Mouse (Mus musculus): ENCODE measurements around the gene Adcy9. TPM values are rescaled to one million over a fixed set of nuclear protein-coding genes. Genes with fewer than 3 reads are reported as not detected.

Gene Adcy9
- total and polyA plus RNA-seq, 3 experiments, result 3.0 to 4.3 TPM; not detected in 1

GRCm38 (mm10) chr16:4383473-4384038, 36.7 kb downstream of the Adcy9 start:
- Histone ChIP-seq H3K4me1 (ENCODE audit: control insufficient read depth in 1 of 2, insufficient read depth in 2 of 2, low read length in 2 of 2) (peaks cover 6 to 10% of the 10 kb centered on the region in 2 experiments; a peak in 3 of 4 replicates), H3K27ac (ENCODE audit: control insufficient read depth, low read depth, low read length) (no peak overlapping the region), H3K79me2 (ENCODE audit: control insufficient read depth, insufficient read depth, low read length, poor library complexity) (no peaks in the 10 kb centered on the region), H3K36me3 (ENCODE audit: control insufficient read depth in 1 of 2, insufficient read depth in 2 of 2, low read length in 2 of 2) (peaks cover 0 to 9% of the 10 kb centered on the region in 2 experiments; a peak in 3 of 4 replicates), H3K9me3 (replicated peaks; ENCODE audit: insufficient read depth, low read length) (no peaks in the 10 kb centered on the region), H3K4me3 (ENCODE audit: control insufficient read depth in 1 of 2, insufficient read depth in 1 of 2, low read depth in 2 of 2, low read length in 2 of 2) (no peak overlapping the region), H3K9ac (ENCODE audit: control insufficient read depth, low read depth, low read length, poor library complexity, severe bottlenecking) (no peak overlapping the region), H3K27me3 (ENCODE audit: control insufficient read depth in 1 of 2, insufficient read depth in 2 of 2, low read length in 2 of 2) (no peaks in the 10 kb centered on the region)
- DNase-seq (ENCODE audit: low read depth, low spot score), result no peak
- TF ChIP-seq JUND (IDR thresholded peaks at IDR 0.05; ENCODE audit: low read depth, low read length) (no peak), TCF12 (IDR thresholded peaks at IDR 0.05; ENCODE audit: low read depth, low read length) (no peak), RAD21 (IDR thresholded peaks at IDR 0.05; ENCODE audit: low read depth, low read length) (no peak), E2F4 (IDR thresholded peaks at IDR 0.05; ENCODE audit: borderline replicate concordance, low read depth, low read length) (no peak), UBTF (IDR thresholded peaks at IDR 0.05; ENCODE audit: borderline replicate concordance, insufficient read depth, low read depth, low read length) (no peak)

GRCm38 (mm10) chr16:4382406-4382805, 37.9 kb downstream of the Adcy9 start:
- Histone ChIP-seq H3K36me3 (ENCODE audit: control insufficient read depth in 1 of 2, insufficient read depth in 2 of 2, low read length in 2 of 2) (peaks cover 0 to 9% of the 10 kb centered on the region in 2 experiments; a peak in 3 of 4 replicates), H3K4me3 (ENCODE audit: control insufficient read depth in 1 of 2, insufficient read depth in 1 of 2, low read depth in 2 of 2, low read length in 2 of 2) (no peak overlapping the region)
- TF ChIP-seq GATA1 (IDR thresholded peaks at IDR 0.05; ENCODE audit: low read depth, low read length) (no peak), TCF12 (IDR thresholded peaks at IDR 0.05; ENCODE audit: low read depth, low read length) (no peak), ZMIZ1 (IDR thresholded peaks at IDR 0.05; ENCODE audit: low read depth, low read length) (no peak)

GRCm38 (mm10) chr16:4381487-4381886, 38.8 kb downstream of the Adcy9 start:
- no peak overlapping the region for H3K9ac ChIP-seq (ENCODE audit: control insufficient read depth, low read depth, low read length, poor library complexity, severe bottlenecking)
- no peaks in the 10 kb centered on the region for H3K9me3 ChIP-seq (replicated peaks; ENCODE audit: insufficient read depth, low read length)
- TF ChIP-seq POLR2AphosphoS2 (IDR thresholded peaks at IDR 0.05; ENCODE audit: low read length), result no peak
- no peak for TF ChIP-seq POLR2AphosphoS5 (IDR thresholded peaks at IDR 0.05; ENCODE audit: borderline replicate concordance, low read depth, low read length)
- TF ChIP-seq POLR2A (IDR thresholded peaks at IDR 0.05; ENCODE audit: control insufficient read depth in 1 of 2, insufficient read depth in 1 of 2, low read depth in 1 of 2, low read length in 2 of 2, poor library complexity in 1 of 2), result no peak
- TF ChIP-seq UBTF (IDR thresholded peaks at IDR 0.05; ENCODE audit: borderline replicate concordance, insufficient read depth, low read depth, low read length), result no peak
- no peak for TF ChIP-seq RAD21 (IDR thresholded peaks at IDR 0.05; ENCODE audit: low read depth, low read length)
- peaks cover 6 to 10% of the 10 kb centered on the region in 2 experiments; a peak in 3 of 4 replicates for H3K4me1 ChIP-seq (ENCODE audit: control insufficient read depth in 1 of 2, insufficient read depth in 2 of 2, low read length in 2 of 2)
- no peak overlapping the region for H3K4me3 ChIP-seq (ENCODE audit: control insufficient read depth in 1 of 2, insufficient read depth in 1 of 2, low read depth in 2 of 2, low read length in 2 of 2)
- no peaks in the 10 kb centered on the region for H3K27me3 ChIP-seq (ENCODE audit: control insufficient read depth in 1 of 2, insufficient read depth in 2 of 2, low read length in 2 of 2)
- H3K79me2 ChIP-seq (ENCODE audit: control insufficient read depth, insufficient read depth, low read length, poor library complexity), result 0 out of 2 replicates have a peak, but pooled peaks cover 2% of the 10 kb centered on the region
- no peak overlapping the region for H3K27ac ChIP-seq (ENCODE audit: control insufficient read depth, low read depth, low read length)
- H3K36me3 ChIP-seq (ENCODE audit: control insufficient read depth in 1 of 2, insufficient read depth in 2 of 2, low read length in 2 of 2), result peaks cover 0 to 9% of the 10 kb centered on the region in 2 experiments; a peak in 3 of 4 replicates
- no peak for DNase-seq (ENCODE audit: low read depth, low spot score)

More at GRCm38 (mm10) chr16:4382406-4382805, 37.9 kb downstream of the Adcy9 start:
- H3K9me3 ChIP-seq (replicated peaks; ENCODE audit: insufficient read depth, low read length), result no peaks in the 10 kb centered on the region
- H3K79me2 ChIP-seq (ENCODE audit: control insufficient read depth, insufficient read depth, low read length, poor library complexity), result 0 out of 2 replicates have a peak, but pooled peaks cover 2% of the 10 kb centered on the region
- H3K27me3 ChIP-seq (ENCODE audit: control insufficient read depth in 1 of 2, insufficient read depth in 2 of 2, low read length in 2 of 2), result no peaks in the 10 kb centered on the region
- no peak for DNase-seq (ENCODE audit: low read depth, low spot score)
- peaks cover 6 to 10% of the 10 kb centered on the region in 2 experiments; a peak in 3 of 4 replicates for H3K4me1 ChIP-seq (ENCODE audit: control insufficient read depth in 1 of 2, insufficient read depth in 2 of 2, low read length in 2 of 2)
- no peak overlapping the region for H3K27ac ChIP-seq (ENCODE audit: control insufficient read depth, low read depth, low read length)
- H3K9ac ChIP-seq (ENCODE audit: control insufficient read depth, low read depth, low read length, poor library complexity, severe bottlenecking), result no peak overlapping the region

Data from MEL (cell line).